Mouse (Mus musculus) heart, adult 2 months (tissue): ENCODE data around the gene Dnajc11. TPM values are rescaled to one million over a fixed set of nuclear protein-coding genes. Genes with fewer than 3 reads are reported as not detected.

Experiments used
- DNase-seq, 2 experiments: peaks; one replicate each; pipeline ENCODE4 v3.0.0; 2021
- H3K27ac ChIP-seq: fragments of 200-600 bp; 2 replicates; pipeline ENCODE4 v1.8.1; 2022
- H3K27me3 ChIP-seq: fragments of 200-500 bp; 2 replicates; pipeline ENCODE4 v1.6.1; 2012; ENCODE audit warnings: mild to moderate bottlenecking, low read length, inconsistent platforms, mixed read lengths; ENCODE audit not compliant: control insufficient read depth, insufficient read depth
- H3K36me3 ChIP-seq: fragments of 200-500 bp; 2 replicates; pipeline ENCODE4 v1.6.1; 2012; ENCODE audit warnings: low read length, inconsistent platforms; ENCODE audit not compliant: control insufficient read depth, insufficient read depth
- H3K4me1 ChIP-seq: fragments of 200-500 bp; 2 replicates; pipeline ENCODE4 v1.6.1; 2011; ENCODE audit warnings: low read length; ENCODE audit not compliant: control insufficient read depth, insufficient read depth
- H3K4me3 ChIP-seq: fragments of 200-600 bp; 2 replicates; pipeline ENCODE4 v1.8.1; 2022
- H3K79me2 ChIP-seq: fragments of 200-500 bp; replicated peaks from 2 replicates; pipeline ENCODE4 v1.6.1; 2012; ENCODE audit warnings: mild to moderate bottlenecking, inconsistent platforms, low read length, moderate library complexity, mixed read lengths; ENCODE audit not compliant: control insufficient read depth, insufficient read depth
- H3K9ac ChIP-seq: fragments of 200-500 bp; 2 replicates; pipeline ENCODE4 v1.6.1; 2012; ENCODE audit warnings: low read depth, mild to moderate bottlenecking, control low read depth, inconsistent platforms, low read length, mixed read lengths
- CTCF ChIP-seq: fragments of 200-600 bp; IDR thresholded peaks from 2 replicates; pipeline ENCODE4 v1.8.1; 2022; ENCODE audit warnings: antibody characterized with exemption, mild to moderate bottlenecking, moderate library complexity
- EP300 ChIP-seq: fragments of 200-500 bp; IDR thresholded peaks from 2 replicates; pipeline ENCODE4 v1.6.1; 2011; ENCODE audit warnings: low read depth, low read length, control low read depth; ENCODE audit not compliant: insufficient read depth
- POLR2A ChIP-seq: fragments of 200-500 bp; IDR thresholded peaks from 2 replicates; pipeline ENCODE4 v1.6.1; 2011; ENCODE audit warnings: mild to moderate bottlenecking, low read depth, low read length, control low read depth; ENCODE audit not compliant: insufficient read depth
- WGBS: fragments of 180-500 bp; shearing (Covaris S2); methylation state at CpG from one replicate; pipeline ENCODE4 v1.1.7; 2018; 5-methylcytosine and 5-hydroxymethylcytosine counted together
- intact Hi-C: fragments of 180-260 bp; cut with DNase I; formaldehyde crosslinking; loops from one replicate; pipeline ENCODE4 v1.15.1; 2025
- polyA plus RNA-seq: library from polyadenylated mRNA; depleted of rRNA; stranded (reverse); fragments of >200 nt; gene quantifications from 2 replicates; pipeline ENCODE4 v1.2.3, GENCODE M21; 2012
- total RNA-seq, 2 experiments: library from RNA; stranded (reverse); gene quantifications; 2 replicates each; pipeline ENCODE4 v1.2.3; 2021

Gene Dnajc11
- total and polyA plus RNA-seq, 3 experiments, result 55.9 to 84.3 (median 71.0) TPM

DNA sequence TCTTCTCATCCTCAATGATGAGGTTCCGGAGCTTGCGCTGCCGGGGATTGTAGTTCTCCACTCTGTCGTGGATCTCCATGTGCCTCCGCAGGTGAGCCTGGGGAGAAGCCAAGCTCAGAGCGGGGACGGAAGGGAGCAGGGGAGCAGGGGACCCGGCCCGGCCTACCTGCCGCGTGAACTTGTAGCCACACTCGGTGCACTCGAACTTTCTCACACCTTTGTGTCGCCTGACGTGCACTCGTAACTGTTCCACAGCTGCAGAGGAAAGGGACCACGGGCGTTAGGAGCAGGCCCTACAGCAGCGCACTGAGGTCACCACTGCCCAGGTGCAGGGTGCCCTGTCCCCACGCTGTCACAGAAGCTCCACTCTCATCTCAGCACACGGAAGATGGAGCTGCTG, 86.5 kb downstream of the Dnajc11 start:
- H3K9ac ChIP-seq, result no peak overlapping the region
- no peaks in the 10 kb centered on the region for H3K27me3 ChIP-seq
- no peaks in the 10 kb centered on the region for H3K4me1 ChIP-seq
- H3K79me2 ChIP-seq, result no peaks in the 10 kb centered on the region; the same call in 1 of the 2 replicates
- H3K36me3 ChIP-seq, result no peaks in the 10 kb centered on the region
- H3K4me3 ChIP-seq, result no peak overlapping the region
- no peak for DNase-seq
- TF ChIP-seq CTCF, result no peak
- no peak for TF ChIP-seq POLR2A
- no peak for TF ChIP-seq EP300
- 90% methylated on average over 21 of the region's 21 CpGs for WGBS
- H3K27ac ChIP-seq, result no peak overlapping the region
- intact Hi-C loops, result loop anchor here (10.0 kb wide), 1 partner anchor 275 kb away; the partner anchor contains the start of genes Hes3 and Icmt

DNA sequence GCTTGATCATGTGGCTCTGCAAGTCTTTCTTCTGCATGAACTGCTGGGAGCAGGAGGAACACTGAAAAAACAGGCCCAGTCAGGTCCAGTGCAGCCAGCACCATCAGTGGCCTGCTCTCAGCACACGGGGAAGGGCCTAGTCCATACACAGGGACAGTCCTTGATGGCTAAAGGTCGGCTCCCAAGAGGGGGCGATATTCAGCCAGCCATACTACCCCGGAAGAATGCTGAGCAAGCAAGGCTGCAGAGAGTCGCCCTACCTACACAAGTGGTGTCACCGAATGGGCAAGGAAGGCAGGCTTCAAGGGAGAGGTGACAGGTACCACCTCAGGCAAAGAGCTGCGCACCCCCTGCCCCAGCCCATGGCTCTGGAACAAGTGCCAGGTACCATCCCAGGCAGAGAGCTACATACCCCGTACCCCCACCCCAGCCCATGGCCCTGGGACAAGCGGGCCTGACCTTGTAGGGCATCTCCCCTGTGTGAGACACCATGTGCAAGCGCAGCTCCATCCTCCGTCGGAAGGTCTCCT, 88.1 kb downstream of the Dnajc11 start:
- 73% methylated on average over 12 of the region's 12 CpGs for WGBS
- TF ChIP-seq POLR2A, result no peak
- TF ChIP-seq CTCF, result 0 out of 2 replicates have a peak, but pooled peaks have one; percentile 8
- TF ChIP-seq EP300, result no peak
- Histone ChIP-seq H3K36me3 (no peaks in the 10 kb centered on the region), H3K4me1 (peaks cover 6% of the 10 kb centered on the region), H3K4me3 (no peak overlapping the region), H3K27me3 (no peaks in the 10 kb centered on the region), H3K79me2 (no peaks in the 10 kb centered on the region; the same call in 1 of the 2 replicates), H3K9ac (no peak overlapping the region), H3K27ac (no peak overlapping the region)
- intact Hi-C loops, result loop anchor here (10.0 kb wide), 1 partner anchor 273 kb away; the partner anchor contains the start of genes Hes3 and Icmt
- DNase-seq, result no peak

DNA sequence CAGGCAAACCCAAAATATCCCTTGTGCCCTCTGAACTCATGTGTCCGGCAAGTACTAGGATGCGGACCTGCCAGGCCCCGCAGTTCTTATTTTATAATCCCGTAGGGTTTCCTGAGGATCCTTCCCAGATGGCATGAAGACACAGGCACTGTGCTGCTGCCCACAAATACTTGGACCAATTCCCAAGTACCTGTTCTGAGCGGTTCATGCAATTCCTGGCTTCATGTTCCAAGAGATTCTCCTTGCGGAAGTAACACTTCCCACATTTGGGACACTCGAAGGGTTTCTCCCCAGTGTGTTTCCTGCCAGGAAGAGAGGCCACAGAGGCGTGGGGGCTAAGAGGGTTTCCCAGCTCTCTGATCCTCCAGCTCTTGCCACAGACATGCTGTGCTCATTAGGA, 89.0 kb downstream of the Dnajc11 start:
- TF ChIP-seq POLR2A (no peak), CTCF (no peak), EP300 (no peak)
- H3K36me3 ChIP-seq, result no peaks in the 10 kb centered on the region
- no peaks in the 10 kb centered on the region; the same call in 1 of the 2 replicates for H3K79me2 ChIP-seq
- peaks cover 9% of the 10 kb centered on the region for H3K4me1 ChIP-seq
- WGBS, result 53% methylated on average over 8 of the region's 8 CpGs
- no peak overlapping the region for H3K4me3 ChIP-seq
- no peaks in the 10 kb centered on the region for H3K27me3 ChIP-seq
- no peak overlapping the region for H3K27ac ChIP-seq
- intact Hi-C loops, result loop anchor here (10.0 kb wide), 1 partner anchor 272 kb away; the partner anchor contains the start of genes Hes3 and Icmt
- no peak overlapping the region for H3K9ac ChIP-seq
- DNase-seq, result no peak

DNA sequence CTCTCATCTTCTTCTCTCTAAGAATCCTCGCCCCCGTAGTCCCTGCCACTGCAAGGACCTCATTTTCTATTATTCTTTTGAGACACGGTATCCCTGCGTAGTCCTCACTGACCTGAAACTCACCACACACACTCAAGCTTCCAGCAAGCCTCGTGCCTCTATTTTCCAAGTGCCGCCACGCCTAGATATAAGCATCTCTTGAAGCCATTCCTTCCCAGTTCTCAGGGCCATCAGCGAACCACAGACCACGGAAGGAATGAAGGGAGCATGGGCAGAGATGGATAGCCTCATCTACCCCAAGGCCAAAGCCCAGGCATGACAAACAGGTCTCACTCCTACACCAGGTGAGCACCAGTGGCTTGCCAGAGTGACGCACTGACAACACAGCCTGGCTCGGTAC, 91.0 kb downstream of the Dnajc11 start:
- Histone ChIP-seq H3K36me3 (no peaks in the 10 kb centered on the region), H3K27ac (no peak overlapping the region), H3K27me3 (no peaks in the 10 kb centered on the region), H3K4me3 (no peak overlapping the region), H3K9ac (no peak overlapping the region), H3K4me1 (peaks cover 11% of the 10 kb centered on the region), H3K79me2 (no peaks in the 10 kb centered on the region; the same call in 1 of the 2 replicates)
- no peak for DNase-seq
- intact Hi-C loops, result loop anchor here (10.0 kb wide), 1 partner anchor 270 kb away; the partner anchor contains the start of genes Hes3 and Icmt
- TF ChIP-seq EP300 (no peak), POLR2A (no peak), CTCF (no peak)
- 89% methylated on average over 11 of the region's 11 CpGs for WGBS

DNA sequence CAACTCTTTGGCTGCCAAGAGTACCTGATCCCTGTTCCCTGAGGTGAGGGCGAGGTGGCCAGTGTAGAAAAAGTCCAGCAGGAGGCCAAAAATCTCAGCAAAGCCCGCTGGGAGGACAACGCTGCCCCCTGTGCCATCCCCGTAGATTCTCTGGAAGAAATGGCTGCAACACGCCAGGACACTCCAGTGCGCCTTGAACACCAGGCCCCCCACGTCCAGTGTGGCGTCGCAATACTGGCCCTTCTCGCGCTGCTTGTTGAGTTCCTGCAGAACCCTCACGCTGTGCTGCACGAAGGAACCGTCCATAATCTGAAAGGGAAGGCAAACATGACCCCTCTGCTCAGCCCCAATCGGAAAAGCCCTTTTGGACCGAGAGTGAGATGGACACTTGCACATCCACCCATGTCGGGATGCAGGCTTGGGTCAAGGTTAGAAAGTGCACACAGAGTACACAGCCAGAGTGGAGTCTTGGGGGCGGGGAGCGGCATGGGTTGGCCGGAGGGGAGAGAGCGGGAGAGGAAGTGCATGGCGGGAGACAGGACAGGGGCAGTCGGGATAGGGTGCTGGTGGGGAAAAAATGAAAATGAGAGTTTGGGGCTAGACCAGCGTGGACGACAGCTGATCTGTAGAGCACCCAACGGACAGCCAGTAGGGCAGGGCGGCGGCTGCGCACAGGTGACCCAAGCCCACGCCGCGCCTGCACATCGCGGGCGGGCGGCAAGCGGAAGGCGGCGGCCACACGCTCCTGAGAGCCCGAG, 93.4 kb downstream of the Dnajc11 start:
- 3% methylated on average over 39 of the region's 41 CpGs for WGBS
- H3K79me2 ChIP-seq, result no peaks in the 10 kb centered on the region
- peaks cover 11% of the 10 kb centered on the region for H3K4me1 ChIP-seq
- intact Hi-C loops, result loop anchor here (1.0 to 10.0 kb wide), 4 partner anchors 17 to 268 kb away; partner anchors contain the start of genes Hes3 and Icmt
- peak overlapping the region; percentile 78 for H3K4me3 ChIP-seq
- H3K9ac ChIP-seq, result peak overlapping the region; percentile 89
- TF ChIP-seq CTCF (no peak), POLR2A (no peak), EP300 (no peak)
- DNase-seq, result no peak
- H3K27me3 ChIP-seq, result no peaks in the 10 kb centered on the region
- H3K36me3 ChIP-seq, result no peaks in the 10 kb centered on the region
- H3K27ac ChIP-seq, result peak overlapping the region; percentile 79
